Mouse (Mus musculus): ENCODE data around the gene Gpr173.
"Not testable (repeated sequence)": the region's sequence is repeated elsewhere in the genome, so short reads cannot be mapped to it uniquely, and the experiment has no call there.

Gpr173 gene

DNA sequence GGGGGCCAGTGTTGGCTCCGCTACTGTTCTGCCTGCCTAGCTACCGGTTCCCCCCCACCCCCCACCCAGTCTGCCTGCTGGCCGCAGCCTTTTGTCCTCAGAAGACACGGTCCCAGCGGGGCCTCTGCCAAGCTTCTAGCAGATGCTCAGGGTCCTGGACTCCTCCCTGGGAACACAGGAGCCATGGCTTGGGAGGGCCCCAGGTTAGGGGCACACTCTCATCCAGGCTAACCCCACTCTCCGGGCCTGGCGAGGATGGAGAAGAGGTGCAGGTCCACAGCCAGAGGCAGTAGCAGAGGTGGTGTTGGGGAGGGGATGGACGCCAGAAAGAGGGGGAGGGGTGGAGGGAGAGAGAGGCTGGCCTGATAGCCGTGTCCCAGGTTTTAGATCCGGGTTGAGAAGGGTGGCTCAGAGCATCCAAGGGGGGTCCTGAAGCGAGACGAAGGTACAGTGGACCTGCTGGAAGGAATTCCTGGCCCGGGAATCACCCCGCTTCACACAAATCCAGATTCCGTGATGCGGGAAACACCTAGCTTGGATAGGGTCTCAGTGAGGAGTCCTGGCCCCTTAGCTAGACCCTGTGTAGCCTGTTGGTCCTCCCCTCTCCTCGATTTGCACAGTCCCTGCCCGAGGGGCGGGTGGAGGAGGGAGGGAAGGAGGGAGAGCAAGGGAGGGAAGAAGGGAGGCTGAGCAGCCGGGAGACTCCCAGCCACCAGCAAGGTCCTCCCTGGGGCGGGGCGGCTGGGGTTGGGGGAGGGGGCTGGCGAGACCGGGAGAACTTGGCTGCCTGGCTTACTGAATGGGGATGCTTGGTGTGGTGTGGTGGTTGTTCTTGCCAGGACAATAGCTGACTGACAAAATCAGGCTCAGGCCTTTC, at the start of gene Gpr173:
Gene Gpr173 (minus strand): TSS at position 308 of the 877 bp plus-strand sequence.
- DNase-seq (ENCODE audit: low spot score): peak; percentile 28

DNA sequence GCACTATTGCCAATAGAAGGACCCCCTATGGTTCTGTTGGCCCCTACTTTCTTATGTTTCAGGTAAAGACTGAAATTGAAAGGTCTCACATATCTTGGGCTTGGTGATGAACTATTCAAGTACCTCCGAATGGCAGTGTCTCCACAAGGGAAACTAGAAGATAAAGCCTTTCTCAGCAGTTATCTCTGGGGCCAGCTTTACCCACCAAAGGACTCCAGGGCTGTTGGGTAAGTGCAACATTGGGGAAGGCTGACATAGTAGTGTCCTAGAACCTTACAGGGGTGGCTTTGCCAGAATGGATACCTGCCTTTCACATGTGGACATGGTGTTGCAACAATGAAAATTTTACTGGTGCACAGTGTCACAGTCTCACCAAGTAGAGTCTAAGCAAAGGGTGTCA, 34.7 kb upstream of the Gpr173 start:
- no peak for DNase-seq (ENCODE audit: low spot score)

DNA sequence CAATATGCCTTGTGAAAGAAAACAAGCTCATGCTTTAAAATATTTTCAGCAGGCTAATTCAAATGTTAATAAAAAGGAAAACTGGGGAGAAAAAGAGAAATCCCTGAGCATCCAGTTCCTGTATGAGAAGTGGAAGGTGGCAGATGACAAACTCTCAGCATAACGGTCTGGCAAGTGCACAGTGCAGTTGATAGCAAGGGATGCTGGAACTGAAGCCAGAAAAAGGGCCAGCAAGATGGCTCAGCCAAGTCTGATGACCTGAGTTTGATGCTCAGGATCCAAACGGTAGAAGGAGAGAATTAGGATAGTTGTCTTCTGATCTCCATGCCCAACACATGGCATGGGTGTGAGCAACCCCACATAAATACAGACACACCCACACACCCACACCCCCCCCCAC, 31.6 kb upstream of the Gpr173 start:
- no peak for DNase-seq (ENCODE audit: low spot score)

DNA sequence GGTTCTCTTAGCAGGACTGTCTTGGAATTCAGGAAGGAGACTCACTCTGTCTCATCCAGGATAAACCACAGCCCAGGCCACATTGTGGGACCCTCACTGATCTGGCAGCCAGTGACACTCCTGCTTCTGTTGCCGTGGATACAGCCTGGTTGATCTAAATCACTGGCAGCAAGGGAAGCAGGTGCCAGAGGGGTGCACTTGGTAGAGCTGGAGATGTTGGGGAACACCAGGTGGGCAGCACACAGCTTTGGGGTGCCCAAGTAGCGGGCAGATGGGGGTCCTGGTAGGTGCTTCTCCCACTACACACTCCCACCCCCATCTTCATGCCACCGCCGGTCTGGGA, 479 bp downstream of the Gpr173 start:
- DNase-seq (ENCODE audit: low spot score): no peak

DNA sequence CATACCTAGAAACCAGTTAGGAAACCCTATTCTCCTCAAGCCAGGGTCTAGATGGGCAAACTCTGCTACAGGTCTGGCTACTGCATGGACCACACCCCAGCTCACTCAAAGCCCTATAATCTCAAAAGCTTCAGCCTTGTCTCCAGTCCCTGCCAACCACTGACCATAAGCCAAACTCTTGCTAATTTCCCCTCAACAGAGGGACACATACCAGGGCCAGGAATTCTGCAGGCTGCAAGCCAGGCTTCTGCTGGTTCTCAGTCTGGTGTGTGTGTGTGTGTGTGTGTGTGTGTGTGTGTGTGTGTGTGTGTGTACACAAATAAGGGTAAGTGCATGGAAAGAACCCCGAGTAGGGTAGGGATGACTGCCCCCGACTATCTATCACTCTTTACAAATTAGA, 2.1 kb downstream of the Gpr173 start:
- no peak for DNase-seq (ENCODE audit: low spot score)

DNA sequence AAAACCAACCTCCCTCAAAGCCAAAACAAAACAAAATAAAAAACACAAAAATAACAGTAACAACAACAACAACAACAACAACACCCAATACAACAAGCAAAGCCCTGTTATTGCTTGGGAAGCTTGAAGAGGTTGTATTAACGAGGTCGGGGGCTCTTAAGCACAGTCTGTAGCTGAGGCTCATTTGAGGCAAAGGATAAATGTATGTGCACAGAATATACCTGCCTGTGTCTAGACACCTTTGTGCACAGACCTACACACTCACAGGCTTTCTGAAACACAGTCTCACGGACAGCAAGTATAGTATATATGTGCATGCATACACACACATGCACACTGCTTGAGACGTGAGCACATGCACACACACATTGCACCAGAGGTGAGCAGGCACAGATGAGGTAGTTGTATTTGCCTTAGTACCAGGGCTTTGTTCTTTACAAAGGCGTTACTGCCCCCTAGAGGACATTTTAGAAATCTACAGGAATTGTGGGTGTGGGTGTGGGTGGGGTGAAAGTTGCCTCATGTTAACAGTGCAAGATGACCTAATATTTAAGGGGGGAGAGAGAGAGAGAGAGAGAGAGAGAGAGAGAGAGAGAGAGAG, 15.9 kb downstream of the Gpr173 start:
- no peak for DNase-seq (ENCODE audit: low spot score)

DNA sequence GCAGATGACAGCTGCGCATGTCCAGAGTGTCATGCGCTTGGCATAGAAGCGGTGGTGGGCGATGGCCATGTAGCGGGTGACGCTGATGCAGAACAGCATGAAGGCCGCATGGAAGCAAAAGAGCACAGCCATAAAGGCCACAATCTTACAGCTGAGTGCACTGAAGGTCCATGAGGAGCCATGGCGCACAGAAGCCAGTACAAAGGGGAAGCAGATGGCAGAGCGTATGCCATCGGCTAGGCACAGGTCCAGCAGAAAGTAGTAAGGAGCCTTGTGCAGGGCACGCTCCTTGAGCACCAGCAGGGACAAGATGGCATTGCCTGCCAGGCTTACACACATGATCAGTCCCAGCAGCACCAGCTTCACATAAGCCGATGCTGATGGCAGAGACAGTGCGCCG, 21.5 kb downstream of the Gpr173 start:
- no peak for DNase-seq (ENCODE audit: low spot score)

DNA sequence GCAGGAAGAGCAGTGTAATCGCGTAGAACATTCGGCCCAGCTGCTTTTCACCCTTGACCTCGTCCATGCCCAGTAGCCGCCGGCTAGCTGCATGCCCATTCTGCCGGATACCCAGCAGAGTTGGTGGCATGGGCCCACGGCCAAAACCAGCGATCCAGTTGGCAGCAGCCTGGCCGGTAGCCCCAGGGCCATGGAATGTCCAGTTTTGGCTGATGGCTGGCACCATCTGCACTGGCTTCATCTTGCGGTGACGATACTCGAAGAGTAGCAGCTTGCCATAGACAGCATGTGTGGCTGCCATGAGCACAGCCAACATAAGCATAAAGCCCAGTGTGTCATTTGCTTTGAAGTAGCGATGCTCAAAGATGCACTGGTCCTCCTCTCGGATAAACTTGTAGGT, 21.9 kb downstream of the Gpr173 start:
- DNase-seq (ENCODE audit: low spot score): no peak

DNA sequence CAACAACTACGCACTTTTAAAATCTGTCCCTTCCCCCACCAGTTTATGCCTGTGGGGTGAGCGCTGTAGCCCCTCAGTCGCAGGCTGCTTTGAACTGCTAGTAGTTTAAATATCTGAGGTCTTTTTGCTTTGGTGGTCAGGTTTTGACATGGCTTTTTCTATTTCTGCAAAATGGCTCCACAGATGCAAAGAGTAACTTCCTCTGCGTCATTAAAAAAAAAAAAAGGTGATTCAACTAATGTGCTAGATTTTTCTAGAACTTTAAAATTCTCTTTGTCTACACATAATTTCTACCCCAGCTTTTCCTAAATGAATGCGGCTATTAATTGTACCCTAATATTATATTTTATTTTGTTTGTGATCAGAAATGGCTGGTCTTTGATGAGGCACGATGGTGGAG, 25.6 kb downstream of the Gpr173 start:
- no peak for DNase-seq (ENCODE audit: low spot score)

DNA sequence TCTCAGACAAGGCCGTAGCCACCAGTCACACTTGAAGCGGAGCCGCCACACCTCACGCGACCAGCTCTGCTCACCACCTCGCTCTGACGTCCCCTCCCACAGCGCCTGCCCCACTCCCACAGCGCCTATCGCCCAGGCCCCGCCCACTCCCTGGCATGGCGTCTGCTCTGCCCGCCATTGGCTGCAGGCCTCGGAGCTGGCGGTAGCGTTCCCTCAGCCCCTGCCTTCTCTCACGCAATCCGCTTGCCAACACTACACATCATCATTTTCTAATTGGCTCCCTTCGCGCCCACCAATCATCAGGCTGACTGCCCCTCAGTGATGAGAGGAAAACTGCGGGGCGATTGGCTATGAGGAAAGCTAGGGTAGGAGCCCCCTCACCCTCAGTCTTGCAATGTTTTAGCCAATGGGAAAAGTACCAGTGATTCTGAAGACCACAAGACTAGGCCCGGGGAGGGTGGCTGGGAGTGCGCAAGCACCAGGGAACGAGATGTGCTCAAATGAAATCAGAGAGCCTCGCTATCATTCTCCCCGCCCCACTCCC, 26.1 kb downstream of the Gpr173 start, which contains the start of gene Tspyl2:
Gene Tspyl2 (minus strand): TSS at position 68 of the 544 bp plus-strand sequence.
- peak; percentile 92 for DNase-seq (ENCODE audit: low spot score)

DNA sequence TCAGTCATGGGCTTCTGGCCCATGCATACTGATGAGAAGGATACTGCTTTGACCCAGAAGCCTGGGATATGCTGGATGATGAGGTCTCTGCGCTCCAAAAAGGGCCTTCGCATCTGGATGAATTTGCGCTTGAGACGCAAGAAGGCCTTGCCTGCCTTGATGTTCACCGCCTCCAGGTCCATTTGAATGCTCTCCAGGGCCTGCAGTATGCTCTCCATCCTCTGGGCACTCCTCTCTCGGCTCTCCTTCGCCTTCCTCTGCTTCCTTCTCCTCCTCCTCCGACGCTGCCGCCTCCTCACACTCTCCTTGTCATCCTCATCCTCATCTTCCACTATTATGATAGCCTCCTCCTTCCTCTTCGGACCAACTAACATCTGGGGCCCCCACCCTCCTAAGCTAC, 27.0 kb downstream of the Gpr173 start:
- no peak for DNase-seq (ENCODE audit: low spot score)

DNA sequence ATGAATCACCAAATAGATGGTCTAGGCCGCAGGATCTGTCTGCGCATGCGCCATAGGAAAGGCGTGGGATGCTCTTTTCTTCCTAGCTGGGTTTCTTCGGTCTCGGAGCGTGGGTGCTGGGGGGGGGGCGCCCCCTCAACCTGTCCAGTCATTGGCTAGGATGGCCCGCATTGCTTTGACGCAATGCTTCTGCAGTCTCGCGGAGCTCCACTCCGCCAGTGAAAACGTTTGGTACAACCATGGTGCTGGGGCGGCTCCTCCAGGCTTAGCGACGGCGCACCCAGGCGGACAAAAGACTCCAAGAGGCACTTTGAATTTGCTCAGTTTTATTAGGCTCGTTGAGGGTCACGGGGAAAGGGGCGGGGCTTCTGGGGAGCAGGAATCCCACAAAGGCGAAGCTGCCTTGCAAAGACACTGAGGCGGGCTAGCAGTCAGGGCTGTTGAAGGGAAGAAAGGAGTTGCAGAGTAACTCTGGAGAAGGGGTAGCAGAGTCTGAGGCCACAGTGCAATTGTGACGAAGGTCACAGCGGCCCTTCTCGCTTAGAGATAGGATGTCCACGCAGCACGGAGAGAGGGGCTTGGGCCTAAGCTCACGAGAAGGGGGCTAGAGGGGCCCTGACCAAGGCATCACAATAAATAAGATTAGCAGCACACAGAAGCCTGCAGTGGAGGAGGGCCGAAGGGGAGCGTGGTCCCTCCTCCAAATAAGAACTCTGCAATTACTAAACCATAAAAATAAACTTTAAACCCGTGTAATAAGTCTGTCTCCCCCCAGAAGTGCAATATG, 31.8 kb downstream of the Gpr173 start:
- DNase-seq (ENCODE audit: low spot score): peak; percentile 87

DNA sequence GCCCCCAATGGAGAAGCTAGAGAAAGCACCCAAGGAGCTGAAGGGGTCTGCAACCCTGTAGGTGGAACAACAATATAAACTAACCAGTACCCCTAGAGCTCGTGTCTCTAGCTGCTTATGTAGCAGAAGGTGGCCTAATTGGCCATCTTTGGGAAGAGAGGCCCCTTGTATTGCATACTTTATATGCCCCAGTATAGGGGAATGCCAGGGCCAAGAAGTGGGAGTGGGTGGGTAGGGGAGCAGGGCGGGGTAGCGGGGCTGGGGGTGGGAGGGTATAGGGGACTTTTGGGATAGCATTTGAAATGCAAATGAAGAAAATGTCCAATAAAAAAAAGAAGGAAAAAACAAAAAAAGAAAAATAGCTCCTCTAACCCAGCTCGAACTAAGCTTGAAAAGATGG, 32.4 kb downstream of the Gpr173 start:
- DNase-seq (ENCODE audit: low spot score): not testable (repeated sequence)

DNA sequence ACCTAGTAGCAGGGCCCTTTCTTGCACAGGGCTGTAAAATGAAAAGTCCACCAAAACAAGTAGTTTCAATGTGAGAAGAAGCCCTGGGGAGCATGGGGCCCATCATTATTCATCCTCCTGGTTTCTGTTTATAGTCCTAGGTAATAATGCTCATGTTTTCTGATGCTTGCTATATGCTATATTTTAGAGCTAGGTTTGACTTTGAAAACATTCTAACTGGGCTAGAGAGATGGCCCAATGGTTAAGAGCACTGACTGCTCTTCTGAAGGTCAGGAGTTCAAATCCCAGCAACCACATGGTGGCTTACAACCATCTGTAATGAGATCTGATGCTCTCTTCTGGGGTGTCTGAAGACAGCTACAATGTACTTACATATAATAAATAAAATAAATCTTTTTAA, 39.1 kb downstream of the Gpr173 start:
- DNase-seq (ENCODE audit: low spot score): not testable (repeated sequence)

DNA sequence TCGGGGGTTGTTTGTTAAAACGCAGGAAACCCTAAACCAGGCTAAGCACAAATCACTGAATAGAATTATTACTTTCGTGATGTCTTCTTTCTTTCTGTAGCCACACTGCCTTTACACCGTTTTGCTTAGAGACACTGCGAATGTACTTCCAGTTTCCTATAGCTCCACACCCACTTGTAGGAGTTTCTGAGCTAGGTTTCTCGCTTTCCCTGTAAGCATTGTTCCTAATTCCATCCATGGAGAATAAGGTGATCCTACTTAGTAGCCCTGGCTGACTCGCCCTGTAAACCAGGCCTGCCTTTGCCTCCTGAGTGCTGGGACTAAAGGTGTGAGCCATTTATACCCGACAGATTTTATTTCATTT, 40.8 kb downstream of the Gpr173 start:
- no peak for DNase-seq (ENCODE audit: low spot score)

DNA sequence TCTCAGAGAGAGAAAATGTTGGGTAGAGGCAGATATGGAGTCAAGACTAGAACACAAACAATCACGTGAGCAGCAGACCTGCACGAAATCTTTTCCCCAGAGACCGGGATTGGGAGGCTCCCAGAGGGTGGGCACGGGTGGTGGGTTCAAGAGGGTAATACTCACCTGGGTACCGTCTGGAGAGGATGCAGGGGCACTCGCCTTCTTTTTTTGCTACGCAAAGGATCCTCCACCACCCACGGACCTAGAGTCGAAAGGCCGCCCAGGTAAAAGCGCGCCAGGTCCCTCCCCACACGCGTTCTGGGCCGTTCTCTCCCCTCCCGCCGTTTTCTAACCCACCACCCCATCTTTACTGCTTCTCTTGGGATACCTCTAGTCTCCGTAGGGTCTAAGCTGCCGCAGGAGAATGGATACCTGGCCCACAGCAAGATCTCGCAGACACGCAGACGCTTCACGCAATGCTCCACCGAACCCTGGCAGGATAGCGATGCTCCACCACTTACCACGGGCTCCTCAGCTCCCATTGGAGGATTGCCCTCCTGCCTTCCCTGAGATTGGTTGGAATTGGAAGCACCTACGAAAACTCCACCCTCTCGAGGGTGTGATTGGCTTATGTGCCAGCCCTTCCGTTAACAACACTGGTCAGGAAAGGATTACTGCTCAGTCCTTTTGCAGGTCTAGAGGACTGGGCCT, 41.4 kb downstream of the Gpr173 start, which contains the start of gene Kantr:
Gene Kantr (minus strand): TSS at position 500 of the 693 bp plus-strand sequence.
- peak; percentile 73 for DNase-seq (ENCODE audit: low spot score)

DNA sequence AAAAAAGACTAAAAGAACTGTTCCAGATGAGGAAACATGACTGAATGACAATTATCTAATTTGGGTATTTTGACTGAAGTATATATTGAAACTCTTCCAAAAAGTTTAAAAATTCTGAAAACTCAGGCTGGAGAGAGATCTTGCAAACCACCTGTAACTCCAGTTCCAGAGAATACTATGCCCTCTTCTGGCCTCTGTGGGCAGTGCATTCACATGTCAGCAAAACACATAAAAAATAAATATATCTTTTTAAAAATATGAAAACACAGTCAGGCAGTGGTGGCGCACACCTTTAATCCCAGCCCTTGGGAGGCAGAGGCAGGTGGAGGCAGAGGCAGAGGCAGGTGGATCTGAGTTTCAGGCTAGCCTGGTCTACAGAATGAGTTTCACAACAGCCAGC, 44.9 kb downstream of the Gpr173 start:
- no peak for DNase-seq (ENCODE audit: low spot score)

DNA sequence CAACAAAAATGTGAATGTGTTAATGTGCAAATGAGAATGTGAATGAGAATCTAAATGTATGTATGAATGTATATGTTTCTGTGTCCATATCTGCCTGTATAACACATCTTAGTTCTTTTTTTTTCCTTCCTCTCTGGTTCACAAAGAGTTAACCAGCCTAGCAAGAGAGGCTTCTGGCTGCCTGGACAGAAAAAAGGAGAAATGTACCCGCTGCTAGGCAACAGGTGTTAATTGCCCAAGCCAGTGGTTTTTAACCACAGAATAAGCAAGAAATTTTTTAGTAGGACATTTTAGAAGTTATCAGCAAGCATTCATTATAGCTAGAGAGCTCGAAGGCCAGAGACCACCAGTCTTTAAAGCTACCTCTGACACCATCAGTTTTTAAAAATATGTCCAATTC, 45.7 kb downstream of the Gpr173 start:
- no peak for DNase-seq (ENCODE audit: low spot score)

DNA sequence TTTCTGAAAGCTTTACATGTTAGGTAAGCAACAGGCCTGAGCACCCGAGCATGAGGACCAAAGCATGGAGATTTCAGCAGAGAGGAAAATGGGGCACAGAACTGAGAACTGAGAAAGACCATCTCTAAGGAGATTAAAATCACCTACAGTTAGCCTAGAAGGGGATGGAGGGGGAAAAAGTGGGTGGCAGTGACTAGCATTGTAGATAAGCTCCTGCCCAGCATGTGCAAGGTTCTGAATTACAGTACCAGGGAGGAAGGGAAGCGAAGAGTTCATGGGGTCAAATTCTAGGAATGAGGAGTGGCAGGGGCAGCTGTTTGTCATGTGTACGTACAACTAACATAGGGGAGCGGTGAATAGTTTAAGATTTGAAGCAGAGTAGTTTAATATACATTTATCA, 48.0 kb downstream of the Gpr173 start:
- DNase-seq (ENCODE audit: low spot score): no peak

DNA sequence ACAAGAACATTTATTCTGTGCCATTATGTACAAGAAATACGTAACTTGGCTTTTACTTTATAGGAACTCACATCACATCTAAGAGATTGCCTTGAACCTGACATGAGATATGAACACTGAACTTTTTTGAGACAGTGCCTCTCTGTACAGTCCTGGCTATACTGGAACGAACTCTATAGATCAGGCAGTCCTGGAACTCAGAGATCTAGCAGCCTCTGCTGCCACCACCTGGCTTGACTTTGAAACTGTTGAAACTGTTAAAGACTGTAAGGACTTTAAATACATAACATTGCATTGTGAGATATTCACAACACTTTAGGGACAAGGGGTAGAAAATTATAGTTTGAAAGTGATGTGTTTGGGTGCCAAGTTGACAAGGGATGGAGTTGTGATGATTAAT, 60.6 kb downstream of the Gpr173 start:
- DNase-seq (ENCODE audit: low spot score): peak; percentile 4

DNA sequence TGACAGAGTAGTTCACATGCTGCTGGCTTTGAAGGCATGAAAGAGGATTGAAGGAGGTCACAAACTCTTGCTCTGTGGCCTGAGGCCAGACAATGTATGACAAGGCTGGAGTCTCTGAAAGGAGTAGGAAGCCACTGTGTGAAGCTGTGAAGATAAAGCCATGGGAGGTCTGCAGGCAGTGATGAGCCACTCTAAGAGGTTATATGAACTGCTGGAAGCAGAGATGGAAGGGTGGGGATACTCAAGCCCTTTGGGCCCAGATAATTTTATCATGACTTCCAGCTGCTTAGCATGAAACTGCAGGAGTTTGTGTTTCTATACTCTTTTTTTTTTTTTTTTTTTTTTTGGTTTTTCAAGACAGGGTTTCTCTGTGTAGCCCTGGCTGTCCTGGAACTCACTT, 61.1 kb downstream of the Gpr173 start:
- DNase-seq (ENCODE audit: low spot score): no peak

DNA sequence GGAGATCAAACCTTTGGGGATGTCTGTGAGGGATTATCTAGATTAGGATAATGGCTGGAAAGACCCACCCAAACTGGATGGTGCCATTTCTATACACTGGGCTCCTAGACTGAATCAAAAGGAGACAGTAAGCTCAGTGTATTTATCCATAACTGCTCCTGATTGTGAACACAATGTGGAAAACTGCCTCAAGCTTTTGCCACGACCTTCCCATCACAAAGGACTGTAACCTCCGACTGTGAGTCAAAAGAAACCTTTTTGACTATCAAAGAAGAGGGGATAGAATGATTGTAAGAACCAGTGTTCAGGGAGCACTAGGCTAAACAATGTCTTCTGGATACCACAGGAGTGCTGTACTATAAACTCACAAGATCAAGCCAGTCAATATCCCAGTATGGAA, 62.3 kb downstream of the Gpr173 start:
- DNase-seq (ENCODE audit: low spot score): no peak
